Mouse (Mus musculus) spleen, postnatal 4 days (tissue): ENCODE measurements around the gene S100a6.
A peak's percentile ranks its signal among the peaks of the same experiment; 100 is the strongest.

Source experiments
- DNase-seq, 2 experiments: peaks; one replicate each; pipeline ENCODE4 v3.0.0; 2022; ENCODE audit warnings: low spot score in 2 of 2

The S100a6 gene

GRCm38 (mm10) chr3:90612728-90613291 lies at the start of gene S100a6:
Gene S100a6, plus strand, starts transcription at chr3:90612882.
- DNase-seq = peak; percentile 76 to 82

GRCm38 (mm10) chr3:90574691-90575090 lies 38.0 kb upstream of the S100a6 start:
- no peak for DNase-seq

- no peak for DNase-seq
Measured at GRCm38 (mm10) chr3:90575320-90575719, 37.4 kb upstream of the S100a6 start.

GRCm38 (mm10) chr3:90576351-90577001 lies 36.2 kb upstream of the S100a6 start:
- no peak for DNase-seq

- DNase-seq = no peak
Measured at GRCm38 (mm10) chr3:90579433-90579832, 33.2 kb upstream of the S100a6 start.

GRCm38 (mm10) chr3:90581141-90581540 lies 31.5 kb upstream of the S100a6 start:
- DNase-seq = no peak

- no peak for DNase-seq
Measured at GRCm38 (mm10) chr3:90582156-90582555, 30.5 kb upstream of the S100a6 start.

- DNase-seq = no peak
Measured at GRCm38 (mm10) chr3:90582556-90582955, 30.1 kb upstream of the S100a6 start.

- no peak for DNase-seq
Measured at GRCm38 (mm10) chr3:90583893-90584292, 28.8 kb upstream of the S100a6 start.

- peak; percentile 40 to 74 for DNase-seq
Measured at GRCm38 (mm10) chr3:90585595-90585994, 27.1 kb upstream of the S100a6 start.

GRCm38 (mm10) chr3:90586016-90586643 lies 26.6 kb upstream of the S100a6 start:
- DNase-seq = no peak

GRCm38 (mm10) chr3:90586906-90587305 lies 25.8 kb upstream of the S100a6 start:
- DNase-seq = peak; percentile 77 to 85

- DNase-seq = no peak
Measured at GRCm38 (mm10) chr3:90587361-90588101, 25.2 kb upstream of the S100a6 start.

- DNase-seq = no peak
Measured at GRCm38 (mm10) chr3:90589390-90589789, 23.3 kb upstream of the S100a6 start.

- no peak for DNase-seq
Measured at GRCm38 (mm10) chr3:90589947-90590346, 22.7 kb upstream of the S100a6 start, which contains the start of gene S100a2. Gene S100a2, plus strand, starts transcription at chr3:90590247.

GRCm38 (mm10) chr3:90594466-90594865 lies 18.2 kb upstream of the S100a6 start:
- DNase-seq = no peak

- DNase-seq = no peak
Measured at GRCm38 (mm10) chr3:90595556-90595955, 17.1 kb upstream of the S100a6 start.

GRCm38 (mm10) chr3:90596810-90597209 lies 15.9 kb upstream of the S100a6 start:
- no peak for DNase-seq

- no peak for DNase-seq
Measured at GRCm38 (mm10) chr3:90597736-90598135, 14.9 kb upstream of the S100a6 start.

GRCm38 (mm10) chr3:90598212-90598611 lies 14.5 kb upstream of the S100a6 start:
- DNase-seq = peak in 1 of 2 experiments; percentile 54

- DNase-seq = no peak
Measured at GRCm38 (mm10) chr3:90599401-90599800, 13.3 kb upstream of the S100a6 start.

GRCm38 (mm10) chr3:90600036-90600435 lies 12.6 kb upstream of the S100a6 start:
- DNase-seq = no peak
